Mouse (Mus musculus): ENCODE data around the gene Kcnh4.

- TF ChIP-seq POLR2A (IDR thresholded peaks at IDR 0.05; ENCODE audit: extremely low read depth, insufficient read depth, low read length) (no peak), CTCF (IDR thresholded peaks at IDR 0.05; ENCODE audit: extremely low read depth, insufficient read depth, low read length) (no peak)
Observed at GRCm38 (mm10) chr11:100791457-100792049, 31.8 kb upstream of the Kcnh4 start.

Measured in cortical plate, adult 2 months (tissue).